Mouse (Mus musculus) urinary bladder, postnatal 4 days (tissue): ENCODE measurements at regions not wholly inside any gene's neighbourhood (a gene's known extent, or its start where the extent isn't known, plus 50 kb on each side); places are given as distances from the start of the nearest gene placed in this dataset.

Source experiments
- DNase-seq, 2 experiments: peaks; one replicate each; pipeline ENCODE4 v3.0.0; 2021 to 2022; ENCODE audit warnings: low spot score in 2 of 2

DNA sequence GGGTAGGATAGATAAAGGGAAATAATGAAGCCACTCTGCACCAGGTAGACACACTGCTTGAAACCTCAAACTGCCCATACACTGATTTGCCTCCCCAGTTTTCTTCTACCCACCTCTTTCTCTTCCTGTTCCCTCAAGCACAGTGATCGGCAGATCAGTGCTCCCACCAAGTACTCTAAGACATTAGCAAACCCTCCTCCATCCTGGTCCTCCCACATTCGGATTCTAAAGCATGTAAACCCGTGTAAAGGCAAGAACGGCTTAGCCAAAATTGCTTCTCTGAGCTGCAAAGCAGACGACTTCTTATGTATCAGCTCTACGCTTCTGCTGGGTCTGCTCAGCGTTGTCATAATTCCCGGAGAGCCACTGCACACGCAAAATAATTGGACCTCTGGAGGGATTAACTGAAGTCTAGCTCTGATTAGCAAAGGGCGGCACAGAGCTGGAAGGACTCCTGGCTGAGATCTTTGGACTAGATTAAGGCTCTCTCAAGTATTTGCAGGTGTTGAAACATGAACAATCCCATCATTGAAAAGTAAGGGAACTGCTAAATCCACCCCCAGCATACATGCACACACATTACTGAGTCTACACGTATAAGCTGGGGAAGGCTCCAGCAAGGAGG is 67.2 kb downstream of the Mtx3 start:
- DNase-seq: peak; percentile 10 to 43

DNA sequence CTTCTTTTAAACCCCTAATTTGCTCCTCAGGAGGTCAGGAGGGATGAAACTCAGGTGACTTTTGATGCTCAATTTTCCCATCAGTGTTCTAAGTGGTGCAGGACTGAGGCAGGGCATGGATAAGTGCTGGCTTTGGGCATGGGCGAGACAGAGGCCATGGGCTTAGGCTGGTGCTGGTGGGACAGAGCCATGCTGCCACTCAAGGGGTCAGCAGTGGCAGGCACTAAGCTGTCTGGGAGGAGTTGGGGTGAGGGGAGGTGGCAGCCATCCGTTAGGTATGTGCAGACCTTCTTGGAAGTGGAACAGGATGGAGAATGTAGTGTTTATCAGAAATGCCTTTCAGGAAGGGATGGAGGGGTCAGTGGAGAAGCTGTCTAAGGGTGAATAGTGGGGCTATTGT is 68.1 kb downstream of the Mtx3 start:
- peak; percentile 11 to 51 for DNase-seq

GRCm38 (mm10) chr13:92914631-92915030 is 70.1 kb downstream of the Mtx3 start:
- DNase-seq: peak in 1 of 2 experiments; percentile 6

- DNase-seq: peak in 1 of 2 experiments; percentile 8
Observed at GRCm38 (mm10) chr13:92915221-92915839, 70.8 kb downstream of the Mtx3 start.

DNA sequence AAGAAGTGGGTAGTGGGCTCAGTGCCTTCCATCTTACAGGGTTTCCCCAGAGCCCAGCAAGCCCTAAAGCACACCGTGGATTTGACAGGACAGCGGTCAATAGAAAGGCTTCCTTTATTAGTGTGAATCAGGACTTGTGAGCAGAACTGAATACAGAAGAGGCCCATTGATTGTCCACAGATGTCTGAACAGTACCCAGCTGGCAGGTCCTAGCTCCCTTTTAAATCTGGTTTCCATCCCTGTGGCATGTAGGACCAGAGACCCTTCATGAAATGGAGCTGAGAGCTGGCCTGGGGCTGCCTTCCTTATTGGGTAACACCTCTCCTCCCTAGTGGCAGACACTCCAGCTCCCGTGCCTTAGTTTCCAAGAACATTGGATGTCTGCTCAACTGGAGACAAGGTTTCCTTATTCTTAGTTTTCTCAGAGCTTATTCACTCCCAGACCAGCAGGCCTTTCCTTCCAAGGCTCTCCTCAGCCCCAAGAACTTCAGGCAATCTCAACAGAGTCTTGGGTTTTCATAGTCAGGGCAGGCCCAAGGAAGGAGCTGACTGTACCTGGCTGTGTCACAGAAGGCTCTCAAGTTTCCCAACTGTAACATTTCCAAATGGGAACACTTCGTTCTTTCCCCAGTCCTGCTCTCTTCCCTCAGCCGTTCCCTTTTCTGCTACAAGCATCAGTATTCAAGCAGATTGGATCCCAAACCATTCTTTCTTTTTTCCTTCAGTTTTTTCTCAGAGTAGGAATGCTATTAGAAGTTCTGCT is 71.6 kb downstream of the Mtx3 start:
- DNase-seq: peak in 1 of 2 experiments; percentile 12

GRCm38 (mm10) chr13:92919882-92920281 is 75.3 kb downstream of the Mtx3 start:
- no peak for DNase-seq

GRCm38 (mm10) chr13:92921936-92922335 is 77.4 kb downstream of the Mtx3 start:
- no peak for DNase-seq

GRCm38 (mm10) chr13:92923496-92923895 is 78.9 kb downstream of the Mtx3 start:
- DNase-seq: no peak

- DNase-seq: no peak
Observed at GRCm38 (mm10) chr13:92924021-92924420, 79.5 kb downstream of the Mtx3 start.

DNA sequence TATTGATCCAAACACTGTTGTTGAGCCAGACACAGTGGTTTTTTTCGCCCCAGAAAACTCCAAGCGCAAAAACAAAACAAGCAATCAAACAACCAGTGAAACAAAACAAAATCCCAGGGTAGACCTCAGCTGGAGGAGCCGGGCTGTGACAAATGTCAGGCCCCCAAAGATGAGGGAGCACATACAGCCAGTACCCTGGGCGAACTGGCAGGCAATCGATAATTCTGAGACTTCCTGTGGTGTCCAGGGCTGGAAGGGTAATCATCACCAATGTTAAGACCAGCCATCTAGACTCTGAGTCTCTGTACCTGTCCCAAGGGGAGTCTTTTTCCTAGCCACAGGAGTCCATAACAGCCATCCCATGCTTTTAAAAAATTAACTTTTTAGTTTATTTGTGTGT is 80.6 kb downstream of the Mtx3 start:
- DNase-seq: no peak

DNA sequence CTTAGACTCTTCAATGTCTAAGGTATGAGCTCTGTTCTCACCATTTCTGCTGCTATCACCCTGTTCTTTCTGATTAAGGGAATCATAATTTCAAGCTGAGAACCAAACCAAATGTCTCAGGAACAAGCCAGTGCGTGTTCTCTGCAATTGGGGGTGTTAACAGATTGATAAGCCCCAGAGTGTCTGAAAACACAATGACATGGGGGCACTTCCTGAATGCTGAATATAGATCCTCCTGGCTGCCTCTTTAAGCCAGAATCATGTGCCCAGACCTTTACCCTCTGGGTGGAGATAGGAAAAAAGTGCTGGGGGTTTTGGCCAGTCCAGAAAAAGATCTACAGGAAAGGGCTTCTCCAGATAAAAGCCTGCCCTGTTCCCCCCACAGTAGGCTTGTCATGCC is 84.0 kb downstream of the Mtx3 start:
- no peak for DNase-seq

- no peak for DNase-seq
Observed at GRCm38 (mm10) chr13:92931696-92932095, 87.1 kb downstream of the Mtx3 start.

DNA sequence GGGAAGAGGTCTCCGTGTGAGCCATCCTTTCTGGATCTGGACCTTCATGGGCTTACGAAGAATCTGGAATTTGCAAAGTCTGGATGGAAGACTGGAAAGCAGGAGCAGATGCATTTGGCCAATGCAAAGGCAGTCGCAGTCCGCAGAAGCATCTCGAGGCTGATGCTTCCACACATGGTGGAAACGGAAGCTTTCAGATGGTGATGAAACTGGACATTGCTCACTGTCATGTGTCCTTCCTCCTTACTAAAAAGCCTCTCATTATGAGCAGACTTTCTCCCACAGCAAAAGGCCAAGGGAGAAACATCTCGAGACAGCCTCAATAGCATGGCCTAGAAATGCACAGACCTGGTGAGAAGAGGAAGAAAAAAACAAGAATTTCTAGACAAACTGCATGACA is 94.5 kb downstream of the Mtx3 start:
- no peak for DNase-seq

DNA sequence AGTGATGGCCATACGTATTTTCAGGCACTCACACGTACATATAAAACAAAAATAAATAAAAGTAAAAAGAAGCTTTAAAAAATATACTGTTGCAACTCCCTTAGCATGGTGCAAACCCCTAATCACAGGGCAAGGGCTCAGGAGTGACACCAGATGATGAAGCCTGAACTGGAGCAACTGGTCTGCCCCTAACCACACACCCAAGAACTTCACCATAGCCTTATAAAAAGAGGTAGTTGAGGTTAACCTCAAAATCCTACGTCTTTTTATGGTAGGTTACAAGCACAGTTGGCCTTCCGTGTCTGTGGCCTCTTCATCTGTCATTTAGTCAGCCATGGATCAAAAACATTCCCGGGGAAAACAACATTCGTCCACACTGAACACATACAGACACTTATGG is 96.0 kb downstream of the Mtx3 start:
- DNase-seq: no peak

DNA sequence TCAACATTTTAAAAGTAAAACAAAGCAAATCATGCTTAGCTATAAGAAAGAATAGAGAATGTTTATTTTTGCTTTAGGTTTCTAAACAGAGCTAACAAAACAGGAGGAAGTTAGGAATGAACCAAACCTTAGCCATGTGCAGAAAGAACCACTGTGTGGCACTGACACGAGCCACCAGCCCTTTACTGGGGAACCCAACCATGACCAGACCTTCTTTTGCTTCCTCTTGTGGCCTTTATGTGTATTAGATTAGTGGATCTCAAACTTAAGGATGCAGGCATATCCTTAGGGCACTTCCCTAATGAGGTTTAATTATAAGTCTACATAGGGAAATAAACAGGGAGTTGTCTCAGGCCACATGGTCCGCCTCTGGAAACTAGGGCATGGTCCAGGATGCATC is 104.0 kb downstream of the Mtx3 start:
- DNase-seq: no peak

DNA sequence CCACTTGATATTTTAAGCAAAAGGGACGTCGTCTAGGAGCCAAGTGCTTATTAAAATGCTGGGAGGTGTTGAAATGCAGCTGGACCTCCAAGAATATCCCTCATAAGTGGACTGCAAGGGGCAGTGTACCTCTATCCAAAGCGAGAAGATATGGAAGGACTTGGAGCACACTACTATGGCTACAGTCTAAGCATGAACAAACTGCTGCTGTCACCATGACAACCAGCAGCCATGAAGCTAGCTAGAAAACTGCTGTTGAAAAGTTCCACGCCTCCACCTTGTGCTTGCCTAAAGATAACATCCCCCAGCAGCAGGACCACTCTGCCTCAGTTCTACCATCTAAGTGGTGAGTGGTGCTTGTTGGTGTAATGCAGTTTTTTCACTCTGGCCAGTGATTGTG is 115.5 kb downstream of the Mtx3 start:
- DNase-seq: no peak

DNA sequence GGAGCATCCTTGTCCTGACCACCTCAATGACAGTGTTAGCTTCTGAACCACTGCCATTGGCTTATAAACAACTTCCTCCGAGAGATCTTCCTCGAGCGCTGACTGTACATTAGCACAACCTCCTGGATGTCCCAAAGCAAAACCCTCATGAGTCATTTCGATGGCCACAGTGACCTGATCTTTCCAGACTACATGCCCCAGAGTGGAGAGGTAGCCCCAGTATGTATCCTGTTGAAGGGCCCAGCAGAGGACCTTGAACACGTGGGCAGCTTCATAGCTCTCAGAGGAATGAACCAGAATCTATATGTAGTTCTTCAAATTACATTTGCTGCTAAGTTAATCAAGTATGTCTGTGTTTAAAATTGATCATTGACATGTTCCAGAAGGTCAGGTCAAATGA is 118.1 kb downstream of the Mtx3 start:
- no peak for DNase-seq

GRCm38 (mm10) chr13:92963351-92963895 is 118.9 kb downstream of the Mtx3 start:
- no peak for DNase-seq

- DNase-seq: no peak
Observed at GRCm38 (mm10) chr13:92964213-92964743, 119.7 kb downstream of the Mtx3 start.

DNA sequence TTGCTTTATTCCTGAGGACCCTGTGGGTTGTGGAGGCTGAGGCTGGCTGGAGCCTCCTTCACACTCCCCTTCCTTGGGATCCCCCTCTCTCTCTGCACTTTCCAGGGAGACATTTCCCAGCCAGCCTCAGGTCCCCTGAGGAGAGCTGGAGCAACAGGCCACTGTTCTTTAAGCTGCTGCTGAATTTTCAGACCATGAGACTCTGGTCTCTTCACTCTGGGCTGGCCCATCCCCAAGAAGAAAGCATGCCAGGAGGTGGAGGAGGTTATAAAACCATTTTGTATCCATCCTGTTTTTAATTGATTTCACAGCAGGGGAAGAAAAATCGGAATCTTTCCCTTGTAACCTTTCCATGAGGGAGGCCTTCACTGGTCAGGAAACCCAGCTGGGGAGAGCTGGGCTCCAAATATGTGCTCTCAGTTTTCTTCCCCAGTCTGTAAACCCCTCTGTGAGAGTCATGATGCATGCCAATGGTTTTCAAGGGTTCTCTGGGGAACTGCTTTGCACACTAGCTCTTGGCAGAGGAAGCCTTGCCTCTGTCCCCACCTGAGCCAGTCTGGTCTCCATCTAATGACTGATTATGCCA is 122.6 kb downstream of the Mtx3 start:
- DNase-seq: no peak

DNA sequence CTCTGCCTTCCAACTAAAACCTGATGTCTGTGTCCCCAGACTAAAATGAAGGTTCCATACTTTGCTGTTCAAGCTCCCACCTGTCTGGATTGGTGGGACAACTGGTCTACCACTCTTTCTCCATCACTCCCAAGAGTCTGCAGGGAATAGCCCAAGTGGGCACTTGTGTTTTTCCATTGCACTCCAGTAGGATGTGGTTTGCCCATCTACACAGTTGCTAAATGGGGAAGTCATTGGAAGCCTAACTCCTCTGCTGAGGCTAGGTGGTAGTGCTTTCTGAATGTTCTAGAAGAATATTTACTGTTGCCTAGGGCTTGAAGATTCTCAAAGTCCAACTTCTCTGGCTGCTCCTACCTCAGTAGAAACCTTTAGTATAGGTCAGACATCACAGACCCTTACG is 125.0 kb downstream of the Mtx3 start:
- no peak for DNase-seq

GRCm38 (mm10) chr13:92972891-92973290 is 128.3 kb downstream of the Mtx3 start:
- no peak for DNase-seq
